Mouse (Mus musculus) limb, embryonic 11.5 days (tissue): ENCODE data around the gene Zfp280d. TPM values are rescaled to one million over a fixed set of nuclear protein-coding genes. Genes with fewer than 3 reads are reported as not detected.

Source experiments
- ATAC-seq: fragments of 200-750 bp; cut with Nextera tagmentation; 2 replicates; pipeline ENCODE4 v1.8.0; 2017; ENCODE audit warnings: low read depth; ENCODE audit not compliant: insufficient number of reproducible peaks, low FRiP score, low TSS enrichment
- DNase-seq: peaks from one replicate; pipeline ENCODE4 v3.0.0-alpha.2; 2015; ENCODE audit warnings: low spot score
- H3K27ac ChIP-seq: fragments of 300-500 bp; sonication (generic); replicated peaks from 2 replicates; pipeline ENCODE4 v1.5.1; 2014; ENCODE audit warnings: low read depth, mild to moderate bottlenecking, low read length
- H3K27me3 ChIP-seq: fragments of 300-500 bp; sonication (generic); 2 replicates; pipeline ENCODE4 v1.6.1; 2014; ENCODE audit warnings: mild to moderate bottlenecking, low read length, mixed read lengths; ENCODE audit not compliant: control insufficient read depth, insufficient read depth
- H3K36me3 ChIP-seq: fragments of 300-500 bp; sonication (generic); 2 replicates; pipeline ENCODE4 v1.6.1; 2014; ENCODE audit warnings: mild to moderate bottlenecking, low read length, moderate library complexity, mixed read lengths; ENCODE audit not compliant: control insufficient read depth, insufficient read depth
- H3K4me1 ChIP-seq: fragments of 300-500 bp; sonication (generic); 2 replicates; pipeline ENCODE4 v1.6.1; 2014; ENCODE audit warnings: low read length, mixed read lengths; ENCODE audit not compliant: control insufficient read depth, insufficient read depth
- H3K4me2 ChIP-seq: fragments of 300-500 bp; sonication (generic); 2 replicates; pipeline ENCODE4 v1.6.1; 2014; ENCODE audit warnings: low read depth, mild to moderate bottlenecking, moderate library complexity; ENCODE audit not compliant: severe bottlenecking
- H3K4me3 ChIP-seq: fragments of 300-500 bp; sonication (generic); 2 replicates; pipeline ENCODE4 v1.5.1; 2014; ENCODE audit warnings: low read depth, low read length
- H3K9ac ChIP-seq: fragments of 300-500 bp; sonication (generic); 2 replicates; pipeline ENCODE4 v1.6.1; 2014; ENCODE audit warnings: mild to moderate bottlenecking, low read length
- H3K9me3 ChIP-seq: fragments of 300-500 bp; sonication (generic); 2 replicates; pipeline ENCODE4 v1.6.1; 2016; ENCODE audit warnings: low read length; ENCODE audit not compliant: control insufficient read depth
- WGBS: fragments of 180-500 bp; shearing (Covaris S2); extraction: QIAGEN DNeasy Blood & Tissue Kit; methylation state at CpG from one replicate; pipeline ENCODE4 v1.1.7; 2014; 5-methylcytosine and 5-hydroxymethylcytosine counted together
- polyA plus RNA-seq: library from polyadenylated mRNA; unstranded; fragments of >200 nt; fragmentation: Nextera tagmentation; extraction: Ambion mirVana; gene quantifications from 2 replicates; pipeline ENCODE4 v1.2.1, GENCODE M21; 2014

Gene Zfp280d
- 53.1 and 60.1 TPM in 2 replicates for polyA plus RNA-seq

- under 1% methylated on average over 41 of the region's 57 CpGs for WGBS
- peak within 1 kb of the TSS; percentile 98 for H3K9ac ChIP-seq
- ATAC-seq = peak; percentile 98
- H3K9me3 ChIP-seq = no peaks in the 10 kb centered on the region
- H3K27me3 ChIP-seq = no peaks in the 10 kb centered on the region
- peak; percentile 93 for DNase-seq
- no peaks in the 10 kb centered on the region for H3K4me1 ChIP-seq
- no peaks in the 10 kb centered on the region for H3K36me3 ChIP-seq
- peak within 1 kb of the TSS; percentile 99 for H3K27ac ChIP-seq
- H3K4me2 ChIP-seq = peak within 1 kb of the TSS; percentile 77
- peak within 1 kb of the TSS; percentile 67 for H3K4me3 ChIP-seq
These were observed at the start of gene Zfp280d for GRCm38 (mm10) chr9:72274677-72275076. Zfp280d (plus strand) TSS chr9:72274860.

- no peak overlapping the region for H3K9ac ChIP-seq
- no peaks in the 10 kb centered on the region for H3K4me1 ChIP-seq
- ATAC-seq = no peak
- no peak for DNase-seq
- no peak overlapping the region for H3K27ac ChIP-seq
- H3K4me2 ChIP-seq = no peak overlapping the region
- no peak overlapping the region for H3K4me3 ChIP-seq
- no peaks in the 10 kb centered on the region for H3K27me3 ChIP-seq
- H3K9me3 ChIP-seq = no peaks in the 10 kb centered on the region
- 85% methylated on average over 6 of the region's 6 CpGs for WGBS
- H3K36me3 ChIP-seq = no peaks in the 10 kb centered on the region
These were observed 48.1 kb upstream of the Zfp280d start for GRCm38 (mm10) chr9:72226536-72226935.

- Histone ChIP-seq H3K9ac (no peak overlapping the region), H3K27ac (no peak overlapping the region), H3K36me3 (no peaks in the 10 kb centered on the region), H3K9me3 (no peaks in the 10 kb centered on the region), H3K4me2 (no peak overlapping the region), H3K4me1 (no peaks in the 10 kb centered on the region), H3K4me3 (no peak overlapping the region), H3K27me3 (no peaks in the 10 kb centered on the region)
- no peak for DNase-seq
- WGBS = 83% methylated on average over 1 of the region's 1 CpGs
- ATAC-seq = no peak
These were observed 22.0 kb upstream of the Zfp280d start for GRCm38 (mm10) chr9:72252656-72253055.

- DNase-seq = no peak
- no peaks in the 10 kb centered on the region for H3K4me1 ChIP-seq
- no peak overlapping the region for H3K4me3 ChIP-seq
- H3K9me3 ChIP-seq = no peaks in the 10 kb centered on the region
- ATAC-seq = no peak
- H3K4me2 ChIP-seq = no peak overlapping the region
- H3K27ac ChIP-seq = no peak overlapping the region
- no peaks in the 10 kb centered on the region for H3K27me3 ChIP-seq
- H3K9ac ChIP-seq = no peak overlapping the region
- WGBS = 81% methylated on average over 1 of the region's 1 CpGs
- no peaks in the 10 kb centered on the region for H3K36me3 ChIP-seq
These were observed 19.4 kb upstream of the Zfp280d start for GRCm38 (mm10) chr9:72255227-72255626.

GRCm38 (mm10) chr9:72256646-72257045 is 18.0 kb upstream of the Zfp280d start:
- no peak overlapping the region for H3K4me2 ChIP-seq
- DNase-seq = no peak
- WGBS = 91% methylated on average over 3 of the region's 3 CpGs

GRCm38 (mm10) chr9:72260337-72260736 is 14.3 kb upstream of the Zfp280d start:
- Histone ChIP-seq H3K4me1 (no peaks in the 10 kb centered on the region), H3K36me3 (no peaks in the 10 kb centered on the region), H3K27me3 (no peaks in the 10 kb centered on the region), H3K4me3 (no peak overlapping the region), H3K27ac (no peak overlapping the region), H3K4me2 (no peak overlapping the region), H3K9ac (no peak overlapping the region), H3K9me3 (no peaks in the 10 kb centered on the region)
- DNase-seq (no peak), ATAC-seq (no peak)
- 30% methylated on average over 7 of the region's 7 CpGs for WGBS

More at GRCm38 (mm10) chr9:72256646-72257045, 18.0 kb upstream of the Zfp280d start:
- Histone ChIP-seq H3K27ac (no peak overlapping the region), H3K4me1 (no peaks in the 10 kb centered on the region), H3K9me3 (no peaks in the 10 kb centered on the region), H3K9ac (no peak overlapping the region), H3K4me3 (no peak overlapping the region), H3K36me3 (no peaks in the 10 kb centered on the region), H3K27me3 (no peaks in the 10 kb centered on the region)
- no peak for ATAC-seq

GRCm38 (mm10) chr9:72264859-72265258 is 9.8 kb upstream of the Zfp280d start:
- Histone ChIP-seq H3K4me1 (no peaks in the 10 kb centered on the region), H3K4me2 (no peak overlapping the region), H3K27ac (no peak overlapping the region), H3K36me3 (no peaks in the 10 kb centered on the region), H3K9me3 (peaks cover 3% of the 10 kb centered on the region; the same call in 1 of the 2 replicates), H3K27me3 (no peaks in the 10 kb centered on the region), H3K4me3 (no peak overlapping the region), H3K9ac (no peak overlapping the region)
- no peak for ATAC-seq
- WGBS = 83% methylated on average over 3 of the region's 3 CpGs
- DNase-seq = no peak

- peaks cover 3% of the 10 kb centered on the region; the same call in 1 of the 2 replicates for H3K9me3 ChIP-seq
- no peak overlapping the region for H3K4me3 ChIP-seq
- ATAC-seq = no peak
- no peak for DNase-seq
- H3K36me3 ChIP-seq = no peaks in the 10 kb centered on the region
- no peak overlapping the region for H3K4me2 ChIP-seq
- no peak overlapping the region for H3K9ac ChIP-seq
- H3K27ac ChIP-seq = no peak overlapping the region
- WGBS = 96% methylated on average over 1 of the region's 1 CpGs
- no peaks in the 10 kb centered on the region for H3K27me3 ChIP-seq
- H3K4me1 ChIP-seq = no peaks in the 10 kb centered on the region
These were observed 4.5 kb upstream of the Zfp280d start for GRCm38 (mm10) chr9:72270146-72270545.
